Mouse (Mus musculus) intestine, postnatal 0 days (tissue): ENCODE measurements at regions not wholly inside any gene's neighbourhood (a gene's known extent, or its start where the extent isn't known, plus 50 kb on each side); places are given as distances from the start of the nearest gene placed in this dataset.
"Not testable (repeated sequence)": the region's sequence is repeated elsewhere in the genome, so short reads cannot be mapped to it uniquely, and the experiment has no call there.

Source experiments
- ATAC-seq: fragments of 200-750 bp; cut with Nextera tagmentation; 2 replicates; pipeline ENCODE4 v1.8.0; 2017; ENCODE audit warnings: mild to moderate bottlenecking, moderate TSS enrichment, moderate library complexity
- H3K27ac ChIP-seq: fragments of 300-500 bp; sonication (generic); 2 replicates; pipeline ENCODE4 v1.5.1; 2014; ENCODE audit warnings: mild to moderate bottlenecking, low read depth, low read length, moderate library complexity
- H3K27me3 ChIP-seq: fragments of 300-500 bp; sonication (generic); replicated peaks from 2 replicates; pipeline ENCODE4 v1.6.1; 2014; ENCODE audit warnings: low read length, mixed read lengths; ENCODE audit not compliant: control insufficient read depth, insufficient read depth
- H3K36me3 ChIP-seq: fragments of 300-500 bp; sonication (generic); 2 replicates; pipeline ENCODE4 v1.6.1; 2014; ENCODE audit warnings: mild to moderate bottlenecking, moderate library complexity; ENCODE audit not compliant: control insufficient read depth, insufficient read depth
- H3K4me1 ChIP-seq: fragments of 300-500 bp; sonication (generic); replicated peaks from 2 replicates; pipeline ENCODE4 v1.6.1; 2014; ENCODE audit warnings: antibody characterized with exemption, low read length, mixed read lengths; ENCODE audit not compliant: control insufficient read depth, insufficient read depth
- H3K4me2 ChIP-seq: fragments of 300-500 bp; sonication (generic); replicated peaks from 2 replicates; pipeline ENCODE4 v1.6.1; 2014; ENCODE audit warnings: low read depth, mild to moderate bottlenecking, moderate library complexity
- H3K4me3 ChIP-seq: fragments of 300-500 bp; sonication (generic); 2 replicates; pipeline ENCODE4 v1.5.1; 2014; ENCODE audit warnings: low read depth, low read length
- H3K9ac ChIP-seq: fragments of 300-500 bp; sonication (generic); 2 replicates; pipeline ENCODE4 v1.6.1; 2014; ENCODE audit warnings: mild to moderate bottlenecking, low read depth, low read length
- H3K9me3 ChIP-seq: fragments of 300-500 bp; sonication (generic); 2 replicates; pipeline ENCODE4 v1.6.1; 2016; ENCODE audit warnings: mixed run types; ENCODE audit not compliant: control insufficient read depth
- CTCF ChIP-seq: sonication (generic); IDR thresholded peaks from 2 replicates; pipeline ENCODE4 v1.5.1; 2016; ENCODE audit warnings: low read depth, mild to moderate bottlenecking, control low read depth, antibody characterized with exemption, moderate library complexity
- WGBS: fragments of 180-500 bp; shearing (Covaris S2); extraction: QIAGEN DNeasy Blood & Tissue Kit; methylation state at CpG from one replicate; pipeline ENCODE4 v1.1.7; 2014; 5-methylcytosine and 5-hydroxymethylcytosine counted together

- no peak overlapping the region for H3K4me2 ChIP-seq
- H3K4me3 ChIP-seq: no peak overlapping the region
- H3K9me3 ChIP-seq: no peaks in the 10 kb centered on the region
- no peaks in the 10 kb centered on the region for H3K4me1 ChIP-seq
- TF ChIP-seq CTCF: no peak
- ATAC-seq: no peak
- no peaks in the 10 kb centered on the region for H3K27me3 ChIP-seq
- H3K27ac ChIP-seq: no peak overlapping the region
- H3K9ac ChIP-seq: no peak overlapping the region
- 62% methylated on average over 1 of the region's 1 CpGs for WGBS
- H3K36me3 ChIP-seq: no peaks in the 10 kb centered on the region
Observed at GRCm38 (mm10) chr6:41163491-41163890, 128.2 kb upstream of the 2210010C04Rik start.

GRCm38 (mm10) chr6:41161693-41162092 lies 126.4 kb upstream of the 2210010C04Rik start:
- Histone ChIP-seq H3K4me2 (no peak overlapping the region), H3K9ac (no peak overlapping the region), H3K9me3 (no peaks in the 10 kb centered on the region), H3K4me3 (no peak overlapping the region), H3K4me1 (no peaks in the 10 kb centered on the region), H3K27ac (no peak overlapping the region), H3K27me3 (no peaks in the 10 kb centered on the region), H3K36me3 (no peaks in the 10 kb centered on the region)
- WGBS: 68% methylated on average over 1 of the region's 1 CpGs
- no peak for TF ChIP-seq CTCF
- ATAC-seq: no peak

GRCm38 (mm10) chr6:41152101-41152500 lies 116.8 kb upstream of the 2210010C04Rik start:
- Histone ChIP-seq H3K9ac (no peak overlapping the region), H3K4me1 (no peaks in the 10 kb centered on the region), H3K4me3 (no peak overlapping the region), H3K4me2 (no peak overlapping the region), H3K27me3 (no peaks in the 10 kb centered on the region), H3K36me3 (no peaks in the 10 kb centered on the region), H3K9me3 (no peaks in the 10 kb centered on the region), H3K27ac (no peak overlapping the region)
- WGBS: 84% methylated on average over 7 of the region's 7 CpGs
- TF ChIP-seq CTCF: no peak
- ATAC-seq: no peak

DNA sequence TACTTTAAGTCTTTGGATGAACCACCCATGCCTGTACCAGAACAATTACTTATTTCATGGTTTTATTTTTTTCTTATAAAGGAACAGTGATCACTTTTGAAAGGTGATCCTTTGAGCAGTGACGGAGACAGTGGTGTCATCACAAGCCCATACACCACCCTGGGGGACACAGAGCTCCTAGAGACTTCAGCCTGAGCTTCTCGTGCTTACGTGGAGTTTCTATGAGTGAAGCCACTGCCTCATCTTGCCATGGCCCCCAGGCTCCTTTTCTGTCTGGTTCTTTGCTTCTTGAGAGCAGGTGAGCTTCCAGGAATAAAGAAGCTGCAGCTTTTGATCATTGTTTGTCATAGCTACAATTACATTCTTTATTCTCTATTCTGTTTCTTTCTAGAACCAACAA lies 116.2 kb upstream of the 2210010C04Rik start:
- Histone ChIP-seq H3K9ac (no peak overlapping the region), H3K4me3 (no peak overlapping the region), H3K9me3 (no peaks in the 10 kb centered on the region), H3K27me3 (no peaks in the 10 kb centered on the region), H3K4me2 (no peak overlapping the region), H3K36me3 (no peaks in the 10 kb centered on the region), H3K27ac (no peak overlapping the region), H3K4me1 (no peaks in the 10 kb centered on the region)
- no peak for ATAC-seq
- 81% methylated on average over 3 of the region's 3 CpGs for WGBS
- TF ChIP-seq CTCF: no peak

- Histone ChIP-seq H3K36me3 (no peaks in the 10 kb centered on the region), H3K9me3 (no peaks in the 10 kb centered on the region), H3K27ac (no peak overlapping the region), H3K4me1 (no peaks in the 10 kb centered on the region), H3K4me2 (no peak overlapping the region), H3K9ac (no peak overlapping the region), H3K27me3 (no peaks in the 10 kb centered on the region), H3K4me3 (no peak overlapping the region)
- ATAC-seq: no peak
- 94% methylated on average over 1 of the region's 1 CpGs for WGBS
- no peak for TF ChIP-seq CTCF
Observed at GRCm38 (mm10) chr6:41140916-41141315, 105.6 kb upstream of the 2210010C04Rik start.

- not testable (repeated sequence) for H3K36me3 ChIP-seq, H3K27ac ChIP-seq, H3K9me3 ChIP-seq, ATAC-seq, H3K27me3 ChIP-seq, H3K9ac ChIP-seq, H3K4me2 ChIP-seq, H3K4me3 ChIP-seq, H3K4me1 ChIP-seq
- WGBS: 37% methylated on average over 2 of the region's 2 CpGs
Observed at GRCm38 (mm10) chr6:41137401-41137777, 102.1 kb upstream of the 2210010C04Rik start.

GRCm38 (mm10) chr6:41136717-41137400 lies 101.5 kb upstream of the 2210010C04Rik start:
- WGBS: 34% methylated on average over 6 of the region's 6 CpGs
- peak; percentile 87 for TF ChIP-seq CTCF
- Histone ChIP-seq H3K4me2 (no peak overlapping the region), H3K36me3 (no peaks in the 10 kb centered on the region), H3K9me3 (no peaks in the 10 kb centered on the region), H3K4me3 (no peak overlapping the region), H3K27me3 (no peaks in the 10 kb centered on the region), H3K9ac (no peak overlapping the region), H3K4me1 (no peaks in the 10 kb centered on the region), H3K27ac (no peak overlapping the region)
- no peak for ATAC-seq
